Mouse (Mus musculus): ENCODE results near the gene Sgk2.

GRCm38 (mm10) chr2:163039940-163040339 lies 52.8 kb downstream of the Sgk2 start:
- TF ChIP-seq CTCF (IDR thresholded peaks at IDR 0.05; ENCODE audit: borderline replicate concordance, insufficient read depth, low read length) (no peak), POLR2A (IDR thresholded peaks at IDR 0.05; ENCODE audit: low read depth, low read length) (no peak)
